Mouse (Mus musculus) ES-E14 (cell line): Measurements from ENCODE around the gene Vash1.

Source experiments
- HCFC1 ChIP-seq: IDR thresholded peaks from 2 replicates; pipeline ENCODE4 v1.6.1; 2012; ENCODE audit warnings: low read length, inconsistent platforms, borderline replicate concordance; ENCODE audit not compliant: insufficient read depth
- ZNF384 ChIP-seq: IDR thresholded peaks from 2 replicates; pipeline ENCODE4 v1.6.1; 2012; ENCODE audit warnings: low read depth, low read length, inconsistent platforms

- TF ChIP-seq ZNF384 (no peak), HCFC1 (no peak)
Observed at GRCm38 (mm10) chr12:86641763-86642162, 36.7 kb upstream of the Vash1 start.
